Comparison of ENCODE assay signal across 8 mouse cellular contexts in genomic region chr1:43446731-43447601, GRCm38 (mm10). TPM values are rescaled to one million over a fixed set of nuclear protein-coding genes. Genes with fewer than 3 reads are reported as not detected.
A peak's percentile ranks its signal among the peaks of the same experiment; 100 is the strongest.
DNase-seq lines count a peak whose midpoint lies in the region; ATAC-seq and TF ChIP-seq lines count a peak whose summit lies in the region.

No protein-coding gene starts in this region.

- peaks cover 8% of the 10 kb centered on the region for H3K79me2 ChIP-seq in MEL (ENCODE audit: control insufficient read depth, insufficient read depth, low read length, poor library complexity)

- H3K27ac ChIP-seq in MEL (ENCODE audit: control insufficient read depth, low read depth, low read length), result no peak overlapping the region
- peak overlapping the region; percentile 45; the same call in 1 of the 2 replicates for H3K27ac ChIP-seq in brown adipose tissue, adult 24 weeks (replicated peaks; ENCODE audit: low read depth, low read length)
- H3K27ac ChIP-seq in forebrain, embryonic 13.5 days, result peak overlapping the region; percentile 88; the same call in 1 of the 2 replicates
- no peak overlapping the region for H3K27ac ChIP-seq in hindbrain, embryonic 11.5 days (ENCODE audit: low read depth, low read length)
- peak overlapping the region; percentile 96; the same call in 1 of the 2 replicates for H3K27ac ChIP-seq in limb, embryonic 13.5 days
- H3K27ac ChIP-seq in midbrain, embryonic 11.5 days (ENCODE audit: low read depth, low read length), result no peak overlapping the region

- TF ChIP-seq EP300 in MEL (IDR thresholded peaks at IDR 0.05; ENCODE audit: low read depth in 1 of 2, low read length in 2 of 2), result no peak

- WGBS in forebrain, embryonic 13.5 days, result 22% methylated on average over 16 of the region's 16 CpGs
- 21% methylated on average over 16 of the region's 16 CpGs for WGBS in hindbrain, embryonic 11.5 days
- WGBS in limb, embryonic 13.5 days, result 8% methylated on average over 16 of the region's 16 CpGs
- 23% methylated on average over 16 of the region's 16 CpGs for WGBS in midbrain, embryonic 11.5 days

- peaks cover 0 to 16% of the 10 kb centered on the region in 2 experiments; a peak in 2 of 4 replicates for H3K36me3 ChIP-seq in MEL (ENCODE audit: control insufficient read depth in 1 of 2, insufficient read depth in 2 of 2, low read length in 2 of 2)
- no peaks in the 10 kb centered on the region for H3K36me3 ChIP-seq in forebrain, embryonic 13.5 days (ENCODE audit: poor library complexity, severe bottlenecking)
- no peaks in the 10 kb centered on the region for H3K36me3 ChIP-seq in hindbrain, embryonic 11.5 days (ENCODE audit: control insufficient read depth, insufficient read depth, low read length)
- H3K36me3 ChIP-seq in limb, embryonic 13.5 days, result no peaks in the 10 kb centered on the region
- no peaks in the 10 kb centered on the region for H3K36me3 ChIP-seq in midbrain, embryonic 11.5 days (ENCODE audit: control insufficient read depth, insufficient read depth, low read length)

- TF ChIP-seq RAD21 in MEL (IDR thresholded peaks at IDR 0.05; ENCODE audit: low read depth, low read length), result no peak

- H3K4me2 ChIP-seq in forebrain, embryonic 13.5 days, result peak overlapping the region; percentile 84
- H3K4me2 ChIP-seq in hindbrain, embryonic 11.5 days (replicated peaks; ENCODE audit: low read depth, low read length), result peak overlapping the region; percentile 88
- H3K4me2 ChIP-seq in limb, embryonic 13.5 days (replicated peaks), result peak overlapping the region; percentile 91
- peak overlapping the region; percentile 60 for H3K4me2 ChIP-seq in midbrain, embryonic 11.5 days

- H3K27me3 ChIP-seq in MEL (ENCODE audit: control insufficient read depth in 1 of 2, insufficient read depth in 2 of 2, low read length in 2 of 2), result no peaks in the 10 kb centered on the region
- H3K27me3 ChIP-seq in forebrain, embryonic 13.5 days, result 0 out of 2 replicates have a peak, but pooled peaks cover 2% of the 10 kb centered on the region
- no peaks in the 10 kb centered on the region for H3K27me3 ChIP-seq in hindbrain, embryonic 11.5 days (ENCODE audit: control insufficient read depth, insufficient read depth, low read length)
- H3K27me3 ChIP-seq in limb, embryonic 13.5 days, result no peaks in the 10 kb centered on the region
- H3K27me3 ChIP-seq in midbrain, embryonic 11.5 days (ENCODE audit: control insufficient read depth, insufficient read depth, low read length), result no peaks in the 10 kb centered on the region

- peaks cover 5 to 14% of the 10 kb centered on the region in 2 experiments for H3K4me1 ChIP-seq in MEL (ENCODE audit: control insufficient read depth in 1 of 2, insufficient read depth in 2 of 2, low read length in 2 of 2)
- peaks cover 10% of the 10 kb centered on the region for H3K4me1 ChIP-seq in brown adipose tissue, adult 24 weeks (ENCODE audit: control insufficient read depth, insufficient read depth, insufficient read length, low read length)
- peaks cover 37% of the 10 kb centered on the region for H3K4me1 ChIP-seq in forebrain, embryonic 13.5 days
- peaks cover 7% of the 10 kb centered on the region for H3K4me1 ChIP-seq in hindbrain, embryonic 11.5 days (replicated peaks; ENCODE audit: control insufficient read depth, insufficient read depth, low read length)
- H3K4me1 ChIP-seq in limb, embryonic 13.5 days, result peaks cover 38% of the 10 kb centered on the region
- H3K4me1 ChIP-seq in midbrain, embryonic 11.5 days (ENCODE audit: control insufficient read depth, insufficient read depth, low read length), result peaks cover 8% of the 10 kb centered on the region

- peak overlapping the region; percentile 73 to 97 for H3K4me3 ChIP-seq in MEL (ENCODE audit: control insufficient read depth in 1 of 2, insufficient read depth in 1 of 2, low read depth in 2 of 2, low read length in 2 of 2)
- peak overlapping the region; percentile 94 for H3K4me3 ChIP-seq in brown adipose tissue, adult 24 weeks (ENCODE audit: insufficient read depth, low read depth, low read length)
- peak overlapping the region; percentile 94 for H3K4me3 ChIP-seq in forebrain, embryonic 13.5 days
- peak overlapping the region; percentile 93 for H3K4me3 ChIP-seq in hindbrain, embryonic 11.5 days (ENCODE audit: low read depth, low read length)
- peak overlapping the region; percentile 98 for H3K4me3 ChIP-seq in limb, embryonic 13.5 days
- H3K4me3 ChIP-seq in midbrain, embryonic 11.5 days (ENCODE audit: low read depth, low read length), result peak overlapping the region; percentile 95

- TF ChIP-seq POLR2A in MEL (IDR thresholded peaks at IDR 0.05; ENCODE audit: control insufficient read depth in 1 of 2, insufficient read depth in 1 of 2, low read depth in 1 of 2, low read length in 2 of 2, poor library complexity in 1 of 2), result no peak

- peak; percentile 5; the same call in 1 of the 2 replicates for ATAC-seq in forebrain, embryonic 13.5 days
- ATAC-seq in hindbrain, embryonic 11.5 days (ENCODE audit: low FRiP score), result no peak
- ATAC-seq in limb, embryonic 13.5 days (ENCODE audit: low FRiP score, low read depth), result no peak
- 0 out of 2 replicates have a peak, but pooled peaks have one; percentile 2 for ATAC-seq in midbrain, embryonic 11.5 days (ENCODE audit: low FRiP score)

- peak overlapping the region; percentile 79 for H3K9ac ChIP-seq in MEL (ENCODE audit: control insufficient read depth, low read depth, low read length, poor library complexity, severe bottlenecking)
- peak overlapping the region; percentile 96 for H3K9ac ChIP-seq in forebrain, embryonic 13.5 days
- peak overlapping the region; percentile 98 for H3K9ac ChIP-seq in hindbrain, embryonic 11.5 days (ENCODE audit: low read depth, low read length)
- H3K9ac ChIP-seq in limb, embryonic 13.5 days, result peak overlapping the region; percentile 97
- peak overlapping the region; percentile 98 for H3K9ac ChIP-seq in midbrain, embryonic 11.5 days (ENCODE audit: low read length)

- H3K9me3 ChIP-seq in MEL (replicated peaks; ENCODE audit: insufficient read depth, low read length), result no peaks in the 10 kb centered on the region
- no peaks in the 10 kb centered on the region for H3K9me3 ChIP-seq in forebrain, embryonic 13.5 days (replicated peaks)
- no peaks in the 10 kb centered on the region for H3K9me3 ChIP-seq in hindbrain, embryonic 11.5 days (ENCODE audit: control insufficient read depth, low read length)
- H3K9me3 ChIP-seq in limb, embryonic 13.5 days, result no peaks in the 10 kb centered on the region
- no peaks in the 10 kb centered on the region for H3K9me3 ChIP-seq in midbrain, embryonic 11.5 days (ENCODE audit: control insufficient read depth, low read length)

- no peak for TF ChIP-seq CTCF in MEL (IDR thresholded peaks at IDR 0.05 in 2 of 3, conservative IDR thresholded peaks at IDR 0.05 in 1 of 3; ENCODE audit: control insufficient read depth in 1 of 3, insufficient read depth in 1 of 3, low read depth in 2 of 3, low read length in 3 of 3, poor library complexity in 1 of 3, severe bottlenecking in 1 of 3)

- peak; percentile 53 for DNase-seq in MEL (ENCODE audit: low read depth, low spot score)
- peak; percentile 61 for DNase-seq in hindbrain, embryonic 11.5 days (ENCODE audit: low spot score)
- DNase-seq in midbrain, embryonic 11.5 days (ENCODE audit: low spot score, missing footprints), result peak; percentile 91
- peak; percentile 40 to 73 for DNase-seq in spleen, postnatal 4 days (ENCODE audit: low spot score in 2 of 2)
- DNase-seq in right cerebral cortex, adult 2 months (ENCODE audit: low spot score in 2 of 2), result no peak

TF ChIP-seq in MEL, 35 proteins besides CTCF, POLR2A, EP300 and RAD21:
- TF ChIP-seq GATA1 (IDR thresholded peaks at IDR 0.05; ENCODE audit: low read depth, low read length), result no peak
- TF ChIP-seq SIN3A (IDR thresholded peaks at IDR 0.05; ENCODE audit: low read length), result peak; percentile 43
- no peak for TF ChIP-seq MXI1 (IDR thresholded peaks at IDR 0.05; ENCODE audit: low read depth, low read length)
- TF ChIP-seq HCFC1 (IDR thresholded peaks at IDR 0.05; ENCODE audit: low read depth, low read length), result no peak
- no peak for TF ChIP-seq ZC3H11A (IDR thresholded peaks at IDR 0.05; ENCODE audit: low read depth, low read length)
- 0 out of 2 replicates have a peak, but pooled peaks have one; percentile 19 for TF ChIP-seq MAX (IDR thresholded peaks at IDR 0.05; ENCODE audit: low read length)

RNA-seq across cellular contexts. Expression of gene Nck2, which starts 2.6 kb away (rescaled TPM):
- 9.2 and 9.4 TPM in 2 replicates for total RNA-seq in MEL (2012; rRNA removed)
- polyA plus RNA-seq in MEL (2012; ENCODE audit: insufficient read depth in 1 of 2, insufficient read length in 2 of 2, low read depth in 1 of 2, low replicate concordance in 2 of 2, missing spikeins in 1 of 2), result 10 to 100 TPM in 1 of 2 experiments, not detected in 1; 12.4 TPM
- 4.6 and 4.7 TPM in 2 replicates for polyA plus RNA-seq in brown adipose tissue, adult 24 weeks (2012; ENCODE audit: insufficient read depth, insufficient read length, missing spikeins)
- polyA plus RNA-seq in forebrain, embryonic 13.5 days (2015; fragmentation: Nextera tagmentation; extraction: Ambion mirVana), result 34.9 and 36.3 TPM in 2 replicates
- polyA plus RNA-seq in hindbrain, embryonic 11.5 days (2014; fragmentation: Nextera tagmentation; extraction: Ambion mirVana), result 31.9 and 35.5 TPM in 2 replicates
- polyA plus RNA-seq in limb, embryonic 13.5 days (2015; fragmentation: Nextera tagmentation; extraction: Ambion mirVana), result 45.3 and 48.5 TPM in 2 replicates
- 30.2 and 33.6 TPM in 2 replicates for polyA plus RNA-seq in midbrain, embryonic 11.5 days (2014; fragmentation: Nextera tagmentation; extraction: Ambion mirVana)

Comparison
In these comparisons a context has a peak if more than half of its experiments do, and no peak if none do; other contexts are left out.
1. DNase-seq: peak in MEL (single experiment), hindbrain, embryonic 11.5 days (single experiment), midbrain, embryonic 11.5 days (single experiment) and spleen, postnatal 4 days (2 of 2); none in right cerebral cortex, adult 2 months (0 of 2).
2. H3K27ac ChIP-seq: peak in brown adipose tissue, adult 24 weeks (single experiment), forebrain, embryonic 13.5 days (single experiment) and limb, embryonic 13.5 days (single experiment); none in MEL (single experiment), hindbrain, embryonic 11.5 days (single experiment) and midbrain, embryonic 11.5 days (single experiment).
3. ATAC-seq: peak in forebrain, embryonic 13.5 days (single experiment) and midbrain, embryonic 11.5 days (single experiment); none in hindbrain, embryonic 11.5 days (single experiment) and limb, embryonic 13.5 days (single experiment).
4. Peak in every context shown above with its lines, with median percentiles within 50 percentile points of each other: H3K4me3 ChIP-seq, H3K9ac ChIP-seq and H3K4me2 ChIP-seq.